Mouse (Mus musculus) heart, postnatal 0 days (tissue): ENCODE results near the gene Gstt4. TPM values are rescaled to one million over a fixed set of nuclear protein-coding genes. Genes with fewer than 3 reads are reported as not detected.

Source experiments
- ATAC-seq: fragments of 200-750 bp; cut with Nextera tagmentation; 2 replicates; pipeline ENCODE4 v1.8.0; 2017; ENCODE audit warnings: low read depth, moderate number of reproducible peaks, moderate library complexity; ENCODE audit not compliant: insufficient read depth
- DNase-seq: peaks from one replicate; pipeline ENCODE4 v3.0.0-alpha.2; 2016; ENCODE audit warnings: low spot score
- H3K27ac ChIP-seq: fragments of 300-500 bp; sonication (generic); 2 replicates; pipeline ENCODE4 v1.5.1; 2014; ENCODE audit warnings: low read depth, mild to moderate bottlenecking
- H3K27me3 ChIP-seq: fragments of 300-500 bp; sonication (generic); 2 replicates; pipeline ENCODE4 v1.6.1; 2014; ENCODE audit warnings: low read length, mixed read lengths; ENCODE audit not compliant: control insufficient read depth, insufficient read depth
- H3K36me3 ChIP-seq: fragments of 300-500 bp; sonication (generic); replicated peaks from 2 replicates; pipeline ENCODE4 v1.6.1; 2014; ENCODE audit warnings: low read length, mixed read lengths; ENCODE audit not compliant: control insufficient read depth, insufficient read depth
- H3K4me1 ChIP-seq: fragments of 300-500 bp; sonication (generic); 2 replicates; pipeline ENCODE4 v1.6.1; 2014; ENCODE audit warnings: antibody characterized with exemption; ENCODE audit not compliant: control insufficient read depth, insufficient read depth
- H3K4me2 ChIP-seq: fragments of 300-500 bp; sonication (generic); 2 replicates; pipeline ENCODE4 v1.6.1; 2014; ENCODE audit warnings: low read depth, mild to moderate bottlenecking, low read length, moderate library complexity
- H3K4me3 ChIP-seq: fragments of 300-500 bp; sonication (generic); 2 replicates; pipeline ENCODE4 v1.5.1; 2014; ENCODE audit warnings: low read depth, low read length
- H3K9ac ChIP-seq: fragments of 300-500 bp; sonication (generic); replicated peaks from 2 replicates; pipeline ENCODE4 v1.6.1; 2014; ENCODE audit warnings: low read depth, low read length, mixed read lengths
- H3K9me3 ChIP-seq: fragments of 300-500 bp; sonication (generic); replicated peaks from 2 replicates; pipeline ENCODE4 v1.6.1; 2016; ENCODE audit warnings: low read length; ENCODE audit not compliant: control insufficient read depth
- CTCF ChIP-seq: IDR thresholded peaks from 2 replicates; pipeline ENCODE4 v1.5.1; 2016; ENCODE audit warnings: antibody characterized with exemption, control low read depth, low read depth
- EP300 ChIP-seq: IDR thresholded peaks from 2 replicates; pipeline ENCODE4 v1.6.1; 2016; ENCODE audit warnings: antibody characterized with exemption, low read depth
- WGBS: fragments of 180-500 bp; shearing (Covaris S2); extraction: QIAGEN DNeasy Blood & Tissue Kit; methylation state at CpG from one replicate; pipeline ENCODE4 v1.1.7; 2014; 5-methylcytosine and 5-hydroxymethylcytosine counted together
- polyA plus RNA-seq: library from polyadenylated mRNA; unstranded; fragments of >200 nt; fragmentation: Nextera tagmentation; extraction: Ambion mirVana; gene quantifications from 2 replicates; pipeline ENCODE4 v1.2.1, GENCODE M21; 2015
- total RNA-seq: library from RNA; depleted of rRNA; stranded (reverse); fragments of >200 nt; gene quantifications from 2 replicates; pipeline ENCODE4 v1.2.3, GENCODE M21; 2014; ENCODE audit warnings: low replicate concordance

The Gstt4 gene
- total and polyA plus RNA-seq, 2 experiments from 2014 or later = not detected

DNA sequence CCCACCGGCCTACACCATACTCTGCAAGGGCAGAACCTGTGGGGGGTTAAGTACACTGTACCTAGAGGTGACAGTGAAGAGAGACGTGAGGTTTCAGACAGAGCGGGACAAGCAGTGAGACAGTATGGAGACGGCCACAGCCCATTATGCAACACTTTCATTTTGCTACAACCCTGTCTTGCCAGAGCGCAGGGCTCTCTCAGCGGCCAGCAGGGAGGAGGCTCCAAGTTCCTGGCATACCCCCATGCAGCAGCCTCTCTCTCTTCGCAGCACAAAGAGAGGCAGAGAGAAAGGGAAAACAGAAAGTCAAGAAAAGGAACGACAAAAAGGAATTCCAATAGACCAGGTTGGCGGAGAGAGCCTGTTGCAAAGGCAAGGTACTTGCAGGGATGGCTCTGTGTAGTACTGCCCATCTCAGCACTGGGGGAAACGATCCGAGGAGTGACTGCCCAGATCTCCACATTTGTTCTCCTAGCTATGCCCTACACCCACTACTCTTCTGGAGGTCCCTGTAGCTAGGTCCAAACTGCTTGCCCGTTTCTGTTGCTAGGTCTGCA lies 24.6 kb downstream of the Gstt4 start:
- no peaks in the 10 kb centered on the region for H3K27me3 ChIP-seq
- H3K4me3 ChIP-seq = peak overlapping the region; percentile 58
- no peaks in the 10 kb centered on the region for H3K36me3 ChIP-seq
- 1% methylated on average over 11 of the region's 12 CpGs for WGBS
- H3K27ac ChIP-seq = no peak overlapping the region
- no peak for TF ChIP-seq CTCF
- no peak for TF ChIP-seq EP300
- DNase-seq = peak; percentile 26
- no peaks in the 10 kb centered on the region for H3K9me3 ChIP-seq
- H3K4me1 ChIP-seq = peaks cover 7% of the 10 kb centered on the region
- peak; percentile 66 for ATAC-seq
- H3K9ac ChIP-seq = peak overlapping the region; percentile 50
- H3K4me2 ChIP-seq = peak overlapping the region; percentile 92

DNA sequence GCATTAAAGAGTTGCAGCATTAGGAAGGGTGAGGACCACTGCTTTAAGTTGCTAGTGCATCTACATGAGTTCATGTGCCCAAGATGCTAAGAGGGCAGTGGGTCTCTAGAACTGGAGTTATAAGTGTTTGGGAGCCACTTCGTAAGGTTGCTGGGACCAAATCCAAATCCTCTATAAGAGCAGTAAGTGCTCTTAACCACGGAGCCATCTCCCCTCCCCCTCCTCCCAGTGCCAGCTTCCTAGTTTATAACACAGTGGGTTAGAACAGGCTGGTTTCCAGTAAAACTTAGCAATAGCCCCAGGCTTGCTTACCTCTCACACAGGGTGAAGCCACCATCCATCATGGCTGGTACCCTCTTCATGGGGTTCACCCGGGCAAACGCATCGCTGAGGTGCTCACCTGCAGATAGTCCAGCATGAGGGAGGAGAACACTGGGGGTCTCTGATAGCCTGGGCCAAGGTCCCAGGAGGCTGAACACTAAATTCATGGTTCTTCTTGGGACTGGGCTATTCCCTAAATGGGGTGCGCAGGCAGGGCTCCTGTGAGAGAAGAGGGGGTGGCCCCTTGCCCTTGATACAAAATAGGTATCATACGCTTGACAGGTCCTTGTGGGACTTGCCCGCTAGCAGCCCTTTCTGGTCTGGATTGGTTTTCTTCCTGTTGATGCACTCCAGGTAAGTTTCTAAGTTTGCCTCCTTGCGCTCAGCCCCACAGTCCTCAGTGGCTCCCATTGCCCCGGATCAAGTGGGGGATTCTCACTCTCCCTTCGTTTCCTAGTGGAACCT lies 25.4 kb downstream of the Gstt4 start:
- no peaks in the 10 kb centered on the region for H3K27me3 ChIP-seq
- TF ChIP-seq CTCF = no peak
- TF ChIP-seq EP300 = no peak
- no peaks in the 10 kb centered on the region for H3K9me3 ChIP-seq
- no peaks in the 10 kb centered on the region for H3K36me3 ChIP-seq
- no peak overlapping the region for H3K27ac ChIP-seq
- no peak for DNase-seq
- peak overlapping the region; percentile 58 for H3K4me3 ChIP-seq
- no peak for ATAC-seq
- WGBS = 31% methylated on average over 11 of the region's 11 CpGs
- peak overlapping the region; percentile 50; the same call in 1 of the 2 replicates for H3K9ac ChIP-seq
- peak overlapping the region; percentile 92 for H3K4me2 ChIP-seq
- H3K4me1 ChIP-seq = peaks cover 7% of the 10 kb centered on the region

DNA sequence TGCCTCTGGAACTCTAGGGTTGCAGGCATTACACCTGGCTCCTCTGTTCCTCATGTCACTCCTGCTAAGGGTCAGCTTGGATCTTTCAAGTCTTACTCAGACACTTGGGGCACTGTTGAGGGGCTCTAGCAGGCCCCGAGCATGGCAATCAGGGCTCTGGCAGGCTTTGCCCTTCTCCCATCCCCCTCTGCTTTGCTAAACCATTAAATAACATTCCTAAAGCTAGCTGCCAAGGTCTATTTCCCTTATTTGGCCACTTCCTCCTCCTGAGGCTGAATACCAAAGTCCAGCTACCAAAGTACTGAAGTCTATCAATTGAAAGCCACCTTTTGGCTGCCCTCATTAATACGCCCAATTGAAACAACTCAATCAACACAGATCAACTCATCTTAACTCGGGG lies 27.5 kb downstream of the Gstt4 start:
- peak; percentile 33 for DNase-seq
- no peaks in the 10 kb centered on the region for H3K27me3 ChIP-seq
- H3K4me1 ChIP-seq = peaks cover 7% of the 10 kb centered on the region
- H3K36me3 ChIP-seq = no peaks in the 10 kb centered on the region
- H3K9ac ChIP-seq = no peak overlapping the region
- no peak overlapping the region for H3K27ac ChIP-seq
- WGBS = 34% methylated on average over 3 of the region's 3 CpGs
- TF ChIP-seq EP300 (no peak), CTCF (no peak)
- H3K4me2 ChIP-seq = no peak overlapping the region
- no peaks in the 10 kb centered on the region for H3K9me3 ChIP-seq
- ATAC-seq = no peak
- no peak overlapping the region for H3K4me3 ChIP-seq

DNA sequence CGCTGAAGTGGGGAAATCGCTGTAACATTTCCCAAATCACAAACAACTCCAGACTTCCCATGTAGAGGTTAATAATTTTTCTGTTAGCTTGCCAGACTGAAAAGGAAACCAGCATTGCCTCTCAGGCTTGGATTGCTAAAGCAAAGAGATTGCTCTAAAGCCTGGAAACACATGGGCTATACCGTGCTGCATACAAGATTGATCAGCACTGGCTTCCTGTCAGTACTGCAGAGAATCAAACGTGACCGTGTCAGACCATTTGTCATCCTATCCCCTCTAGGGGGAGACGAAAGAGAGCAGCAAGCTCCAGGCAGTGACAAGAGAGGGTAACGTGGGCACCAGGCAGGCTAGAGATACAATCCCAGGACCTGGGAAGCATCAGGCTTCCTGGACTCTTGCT lies 31.6 kb downstream of the Gstt4 start:
- no peak overlapping the region for H3K27ac ChIP-seq
- no peak overlapping the region for H3K4me2 ChIP-seq
- ATAC-seq (no peak), DNase-seq (no peak)
- no peak overlapping the region for H3K4me3 ChIP-seq
- TF ChIP-seq CTCF (peak; percentile 42), EP300 (no peak)
- no peaks in the 10 kb centered on the region for H3K4me1 ChIP-seq
- no peaks in the 10 kb centered on the region for H3K9me3 ChIP-seq
- 23% methylated on average over 7 of the region's 7 CpGs for WGBS
- no peaks in the 10 kb centered on the region for H3K27me3 ChIP-seq
- no peaks in the 10 kb centered on the region for H3K36me3 ChIP-seq
- no peak overlapping the region for H3K9ac ChIP-seq

DNA sequence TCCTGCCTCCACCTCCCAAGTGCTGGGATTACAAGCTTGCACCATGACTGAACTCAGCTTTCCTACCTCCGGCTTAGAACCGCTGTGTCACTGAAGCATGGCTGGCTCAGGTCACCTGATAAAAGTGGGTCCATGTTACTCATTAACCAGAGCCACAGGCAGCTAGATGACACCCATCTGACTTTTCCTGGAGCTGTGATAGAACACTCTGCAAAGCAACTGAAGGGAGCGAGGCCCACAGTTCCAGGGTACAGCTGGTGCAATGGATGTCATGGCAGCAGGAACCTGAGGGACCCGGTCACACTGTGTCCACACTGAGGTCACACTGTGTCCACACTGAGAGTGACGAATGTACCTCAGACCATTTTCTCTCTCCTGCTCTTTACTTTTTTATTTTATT lies 32.5 kb downstream of the Gstt4 start:
- no peaks in the 10 kb centered on the region for H3K36me3 ChIP-seq
- no peaks in the 10 kb centered on the region for H3K4me1 ChIP-seq
- H3K27me3 ChIP-seq = no peaks in the 10 kb centered on the region
- TF ChIP-seq CTCF = no peak
- TF ChIP-seq EP300 = no peak
- H3K4me3 ChIP-seq = no peak overlapping the region
- no peak overlapping the region for H3K4me2 ChIP-seq
- ATAC-seq (no peak), DNase-seq (no peak)
- H3K9me3 ChIP-seq = no peaks in the 10 kb centered on the region
- no peak overlapping the region for H3K27ac ChIP-seq
- H3K9ac ChIP-seq = no peak overlapping the region
- 90% methylated on average over 5 of the region's 5 CpGs for WGBS
